Mouse (Mus musculus) left cerebral cortex, adult 18-20 months (tissue): ENCODE results near the gene Arf6. TPM values are rescaled to one million over a fixed set of nuclear protein-coding genes. Genes with fewer than 3 reads are reported as not detected.
A peak's percentile ranks its signal among the peaks of the same experiment; 100 is the strongest.
"Not testable (repeated sequence)": the region's sequence is repeated elsewhere in the genome, so short reads cannot be mapped to it uniquely, and the experiment has no call there.

Source experiments
- DNase-seq, 2 experiments: peaks; one replicate each; pipeline ENCODE4 v3.0.0; 2021 to 2022; ENCODE audit warnings: low spot score in 2 of 2, mixed read lengths in 1 of 2
- long read RNA-seq, 2 experiments: library from polyadenylated mRNA; stranded (forward); transcript quantifications; one replicate each; pipeline ENCODE4 v2.0.0; 2021
- total RNA-seq, 2 experiments: library from RNA; stranded (reverse); gene quantifications; 2 replicates each; pipeline ENCODE4 v1.2.3; 2021

The Arf6 gene
- 10 to 100 TPM; 56.6 to 57.9 TPM for total RNA-seq
- long read RNA-seq, experiment 1, transcript Arf6-201 (2 exons, 1,534 nt): major isoform, 85 of 100 reads
- long read RNA-seq, experiment 1, partial matches to known transcripts: 0 of 100 reads
- long read RNA-seq, experiment 1, other reads (novel, unspliced or antisense): 15 of 100 reads
- long read RNA-seq, experiment 2, transcript Arf6-201 (2 exons, 1,534 nt): major isoform, 47 of 55 reads
- long read RNA-seq, experiment 2, partial matches to known transcripts: 0 of 55 reads
- long read RNA-seq, experiment 2, other reads (novel, unspliced or antisense): 8 of 55 reads

GRCm38 (mm10) chr12:69371854-69372671 lies at the start of gene Arf6, which contains the start of gene Gm9887:
Gene Arf6, plus strand, starts transcription at chr12:69372150.
Gene Gm9887, minus strand, starts transcription at chr12:69372458.
- DNase-seq: peak; percentile 99

GRCm38 (mm10) chr12:69331187-69331586 lies 40.8 kb upstream of the Arf6 start:
- DNase-seq: no peak

- no peak for DNase-seq
These were observed 39.8 kb upstream of the Arf6 start for GRCm38 (mm10) chr12:69332147-69332546.

- peak in 1 of 2 experiments; percentile 13 for DNase-seq
These were observed 38.4 kb upstream of the Arf6 start for GRCm38 (mm10) chr12:69333547-69333946.

- no peak for DNase-seq
These were observed 22.0 kb upstream of the Arf6 start for GRCm38 (mm10) chr12:69349928-69350327.

GRCm38 (mm10) chr12:69351685-69352084 lies 20.3 kb upstream of the Arf6 start:
- no peak for DNase-seq

GRCm38 (mm10) chr12:69356546-69357299 lies 15.2 kb upstream of the Arf6 start, which contains the start of gene Nemf:
Gene Nemf, minus strand, starts transcription at chr12:69357165.
- DNase-seq: peak; percentile 89 to 90

GRCm38 (mm10) chr12:69357300-69357646 lies 14.7 kb upstream of the Arf6 start:
- DNase-seq: no peak

- peak in 1 of 2 experiments; percentile 37 for DNase-seq
These were observed 11.3 kb upstream of the Arf6 start for GRCm38 (mm10) chr12:69360655-69360996.

GRCm38 (mm10) chr12:69360997-69361899 lies 10.7 kb upstream of the Arf6 start:
- DNase-seq: peak; percentile 99

GRCm38 (mm10) chr12:69361919-69362318 lies 10.0 kb upstream of the Arf6 start:
- DNase-seq: no peak

GRCm38 (mm10) chr12:69362388-69362787 lies 9.6 kb upstream of the Arf6 start:
- no peak for DNase-seq

- not testable (repeated sequence) for DNase-seq
These were observed 8.8 kb upstream of the Arf6 start for GRCm38 (mm10) chr12:69363110-69363509.

- DNase-seq: peak; percentile 63 to 71
These were observed 7.8 kb upstream of the Arf6 start for GRCm38 (mm10) chr12:69363899-69364762.

- no peak for DNase-seq
These were observed 6.2 kb upstream of the Arf6 start for GRCm38 (mm10) chr12:69365757-69366156.

GRCm38 (mm10) chr12:69366424-69366823 lies 5.5 kb upstream of the Arf6 start:
- DNase-seq: no peak

GRCm38 (mm10) chr12:69367557-69367956 lies 4.4 kb upstream of the Arf6 start:
- no peak for DNase-seq

GRCm38 (mm10) chr12:69370936-69371335 lies 1.0 kb upstream of the Arf6 start:
- no peak for DNase-seq

- DNase-seq: no peak
These were observed 513 bp upstream of the Arf6 start for GRCm38 (mm10) chr12:69371421-69371853.
